Mouse (Mus musculus): ENCODE results near the gene Ptgis. TPM values are rescaled to one million over a fixed set of nuclear protein-coding genes. Genes with fewer than 3 reads are reported as not detected.

The Ptgis gene
- polyA plus RNA-seq (2015; fragmentation: Nextera tagmentation; extraction: Ambion mirVana), result 1.2 and 1.4 TPM in 2 replicates

- Histone ChIP-seq H3K27ac (no peak within 1 kb of the TSS), H3K9ac (no peak within 1 kb of the TSS), H3K4me1 (replicated peaks) (peaks cover 4% of the 10 kb centered on the region; the same call in 1 of the 2 replicates), H3K36me3 (no peaks in the 10 kb centered on the region), H3K9me3 (replicated peaks) (0 out of 2 replicates have a peak, but pooled peaks cover 6% of the 10 kb centered on the region), H3K27me3 (peaks cover 51% of the 10 kb centered on the region), H3K4me3 (replicated peaks) (peak within 1 kb of the TSS; percentile 39), H3K4me2 (peak within 1 kb of the TSS; percentile 54)
- no peak for ATAC-seq (ENCODE audit: low read depth)
- DNase-seq, result no peak
- WGBS (ENCODE audit: insufficient replicate concordance), result 4% methylated on average over 44 of the region's 45 CpGs
Observed at GRCm38 (mm10) chr2:167240008-167240964, at the start of gene Ptgis. Gene Ptgis (minus strand): TSS chr2:167240604.

GRCm38 (mm10) chr2:167281461-167281860 lies 41.1 kb upstream of the Ptgis start:
- no peak overlapping the region for H3K9ac ChIP-seq
- H3K27ac ChIP-seq, result no peak overlapping the region
- peaks cover 5% of the 10 kb centered on the region; the same call in 1 of the 2 replicates for H3K4me1 ChIP-seq (replicated peaks)
- H3K4me2 ChIP-seq, result no peak overlapping the region
- DNase-seq (no peak), ATAC-seq (ENCODE audit: low read depth) (no peak)
- no peaks in the 10 kb centered on the region for H3K36me3 ChIP-seq
- H3K27me3 ChIP-seq, result peaks cover 4% of the 10 kb centered on the region; the same call in 1 of the 2 replicates
- no peak overlapping the region for H3K4me3 ChIP-seq (replicated peaks)
- H3K9me3 ChIP-seq (replicated peaks), result no peaks in the 10 kb centered on the region
- WGBS (ENCODE audit: insufficient replicate concordance), result 77% methylated on average over 13 of the region's 13 CpGs

GRCm38 (mm10) chr2:167280986-167281310 lies 40.5 kb upstream of the Ptgis start:
- H3K9ac ChIP-seq, result no peak overlapping the region
- H3K4me2 ChIP-seq, result no peak overlapping the region
- no peak overlapping the region for H3K4me3 ChIP-seq (replicated peaks)
- peaks cover 5% of the 10 kb centered on the region; the same call in 1 of the 2 replicates for H3K4me1 ChIP-seq (replicated peaks)
- DNase-seq (no peak), ATAC-seq (ENCODE audit: low read depth) (peak; percentile 36; the same call in 1 of the 2 replicates)
- H3K36me3 ChIP-seq, result no peaks in the 10 kb centered on the region
- 68% methylated on average over 4 of the region's 4 CpGs for WGBS (ENCODE audit: insufficient replicate concordance)
- H3K27ac ChIP-seq, result no peak overlapping the region
- no peaks in the 10 kb centered on the region for H3K9me3 ChIP-seq (replicated peaks)
- H3K27me3 ChIP-seq, result peaks cover 6% of the 10 kb centered on the region; the same call in 1 of the 2 replicates

- peaks cover 5% of the 10 kb centered on the region; the same call in 1 of the 2 replicates for H3K4me1 ChIP-seq (replicated peaks)
- no peaks in the 10 kb centered on the region for H3K9me3 ChIP-seq (replicated peaks)
- no peaks in the 10 kb centered on the region for H3K36me3 ChIP-seq
- peaks cover 6% of the 10 kb centered on the region; the same call in 1 of the 2 replicates for H3K27me3 ChIP-seq
- no peak overlapping the region for H3K27ac ChIP-seq
- WGBS (ENCODE audit: insufficient replicate concordance), result 37% methylated on average over 26 of the region's 26 CpGs
- no peak overlapping the region for H3K4me3 ChIP-seq (replicated peaks)
- no peak overlapping the region for H3K4me2 ChIP-seq
- DNase-seq (peak; percentile 64), ATAC-seq (ENCODE audit: low read depth) (peak; percentile 43; the same call in 1 of the 2 replicates)
- H3K9ac ChIP-seq, result no peak overlapping the region
Observed at GRCm38 (mm10) chr2:167280090-167280985, 39.9 kb upstream of the Ptgis start.

- ATAC-seq (ENCODE audit: low read depth), result peak; percentile 55; the same call in 1 of the 2 replicates
- H3K27ac ChIP-seq, result no peak overlapping the region
Observed at GRCm38 (mm10) chr2:167278751-167279526, 38.5 kb upstream of the Ptgis start.

GRCm38 (mm10) chr2:167278011-167278410 lies 37.6 kb upstream of the Ptgis start:
- Histone ChIP-seq H3K9me3 (replicated peaks) (no peaks in the 10 kb centered on the region), H3K27ac (no peak overlapping the region), H3K4me1 (replicated peaks) (peaks cover 5% of the 10 kb centered on the region; the same call in 1 of the 2 replicates), H3K4me2 (no peak overlapping the region), H3K36me3 (no peaks in the 10 kb centered on the region), H3K9ac (no peak overlapping the region), H3K4me3 (replicated peaks) (no peak overlapping the region), H3K27me3 (peaks cover 6% of the 10 kb centered on the region; the same call in 1 of the 2 replicates)
- WGBS (ENCODE audit: insufficient replicate concordance), result 59% methylated on average over 7 of the region's 7 CpGs
- DNase-seq, result no peak
- ATAC-seq (ENCODE audit: low read depth), result no peak

More at GRCm38 (mm10) chr2:167278751-167279526, 38.5 kb upstream of the Ptgis start:
- Histone ChIP-seq H3K36me3 (no peaks in the 10 kb centered on the region), H3K9me3 (replicated peaks) (no peaks in the 10 kb centered on the region), H3K9ac (no peak overlapping the region), H3K4me3 (replicated peaks) (no peak overlapping the region), H3K4me2 (no peak overlapping the region), H3K4me1 (replicated peaks) (peaks cover 5% of the 10 kb centered on the region; the same call in 1 of the 2 replicates), H3K27me3 (peaks cover 6% of the 10 kb centered on the region; the same call in 1 of the 2 replicates)
- WGBS (ENCODE audit: insufficient replicate concordance), result 50% methylated on average over 17 of the region's 17 CpGs
- DNase-seq, result no peak

- no peaks in the 10 kb centered on the region for H3K36me3 ChIP-seq
- ATAC-seq (ENCODE audit: low read depth) (no peak), DNase-seq (no peak)
- H3K9ac ChIP-seq, result no peak overlapping the region
- no peaks in the 10 kb centered on the region for H3K9me3 ChIP-seq (replicated peaks)
- H3K4me1 ChIP-seq (replicated peaks), result peaks cover 5% of the 10 kb centered on the region; the same call in 1 of the 2 replicates
- WGBS (ENCODE audit: insufficient replicate concordance), result 71% methylated on average over 13 of the region's 13 CpGs
- H3K4me3 ChIP-seq (replicated peaks), result no peak overlapping the region
- H3K27me3 ChIP-seq, result peaks cover 6% of the 10 kb centered on the region; the same call in 1 of the 2 replicates
- no peak overlapping the region for H3K4me2 ChIP-seq
- no peak overlapping the region for H3K27ac ChIP-seq
Observed at GRCm38 (mm10) chr2:167277026-167277425, 36.6 kb upstream of the Ptgis start.

- WGBS (ENCODE audit: insufficient replicate concordance), result 67% methylated on average over 10 of the region's 10 CpGs
- Histone ChIP-seq H3K9me3 (replicated peaks) (no peaks in the 10 kb centered on the region), H3K4me3 (replicated peaks) (no peak overlapping the region), H3K27ac (no peak overlapping the region), H3K9ac (no peak overlapping the region), H3K27me3 (peaks cover 6% of the 10 kb centered on the region; the same call in 1 of the 2 replicates), H3K4me1 (replicated peaks) (peaks cover 2% of the 10 kb centered on the region; the same call in 1 of the 2 replicates), H3K36me3 (no peaks in the 10 kb centered on the region), H3K4me2 (no peak overlapping the region)
- ATAC-seq (ENCODE audit: low read depth) (no peak), DNase-seq (no peak)
Observed at GRCm38 (mm10) chr2:167275856-167276255, 35.5 kb upstream of the Ptgis start.

GRCm38 (mm10) chr2:167274713-167275465 lies 34.5 kb upstream of the Ptgis start:
- 62% methylated on average over 10 of the region's 10 CpGs for WGBS (ENCODE audit: insufficient replicate concordance)
- Histone ChIP-seq H3K9me3 (replicated peaks) (no peaks in the 10 kb centered on the region), H3K9ac (no peak overlapping the region), H3K36me3 (no peaks in the 10 kb centered on the region), H3K27ac (no peak overlapping the region), H3K27me3 (0 out of 2 replicates have a peak, but pooled peaks cover 2% of the 10 kb centered on the region), H3K4me1 (replicated peaks) (no peaks in the 10 kb centered on the region; the same call in 1 of the 2 replicates), H3K4me3 (replicated peaks) (no peak overlapping the region), H3K4me2 (no peak overlapping the region)
- ATAC-seq (ENCODE audit: low read depth) (no peak), DNase-seq (no peak)
